Mouse (Mus musculus): Measurements from ENCODE around the gene Slc24a3.

The Slc24a3 gene

DNA sequence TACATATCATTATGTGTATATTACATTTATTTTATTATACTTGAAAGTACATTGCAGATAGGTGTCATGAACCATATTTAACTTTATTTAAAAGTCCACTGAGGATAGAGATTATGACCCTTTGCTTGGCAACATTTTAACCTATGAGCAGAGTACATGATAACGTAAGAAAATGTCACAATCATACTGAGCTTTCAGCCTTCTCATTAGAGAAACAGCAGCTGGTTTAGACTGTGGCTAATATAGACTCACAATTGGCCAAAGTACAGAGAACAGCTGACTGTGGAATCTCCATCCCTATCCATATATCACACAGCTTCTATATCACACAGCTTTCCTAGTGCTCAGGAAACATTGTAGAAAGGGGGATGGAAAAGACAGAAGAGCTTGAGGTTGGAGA lies 111.8 kb downstream of the Slc24a3 start:
- DNase-seq (ENCODE audit: low spot score) = no peak

DNA sequence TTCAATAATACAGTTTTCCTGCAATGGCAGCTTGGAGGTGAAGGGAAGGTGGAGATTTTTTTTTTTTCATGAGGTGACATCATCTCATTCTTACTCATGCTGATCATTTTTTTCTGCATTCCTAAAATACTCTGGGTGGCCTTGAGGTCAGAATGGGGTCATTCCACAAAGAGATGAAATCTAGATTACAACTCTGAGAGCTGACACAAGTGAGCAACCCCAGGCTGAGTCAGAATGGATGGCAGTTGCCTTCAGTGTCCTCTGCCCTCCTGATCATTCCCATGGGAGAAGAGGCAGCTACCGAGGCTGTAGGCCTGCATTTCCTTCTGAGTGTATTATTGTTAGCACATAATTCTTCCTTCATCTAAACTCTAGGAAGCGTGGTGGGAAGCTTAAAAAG lies 116.2 kb downstream of the Slc24a3 start:
- no peak for DNase-seq (ENCODE audit: low spot score)

DNA sequence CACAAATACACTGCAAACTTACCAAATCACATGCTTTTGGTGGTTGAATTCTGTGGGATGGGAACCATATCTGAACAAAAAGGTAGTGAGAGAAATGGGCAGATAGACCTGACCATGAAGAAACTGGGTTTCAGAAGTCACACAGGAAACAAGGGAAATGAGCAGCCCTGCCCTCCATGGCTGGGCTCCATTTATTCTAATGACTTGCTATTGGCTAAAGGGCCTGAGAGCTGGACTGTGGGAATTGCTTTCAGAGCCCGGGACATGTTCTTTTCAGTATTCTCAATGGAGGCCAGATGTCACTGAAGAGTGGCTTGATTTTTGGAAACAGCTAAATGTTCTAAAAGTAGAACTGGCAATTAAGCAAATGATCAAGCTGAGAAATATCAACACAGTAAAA lies 120.9 kb downstream of the Slc24a3 start:
- no peak for DNase-seq (ENCODE audit: low spot score)

DNA sequence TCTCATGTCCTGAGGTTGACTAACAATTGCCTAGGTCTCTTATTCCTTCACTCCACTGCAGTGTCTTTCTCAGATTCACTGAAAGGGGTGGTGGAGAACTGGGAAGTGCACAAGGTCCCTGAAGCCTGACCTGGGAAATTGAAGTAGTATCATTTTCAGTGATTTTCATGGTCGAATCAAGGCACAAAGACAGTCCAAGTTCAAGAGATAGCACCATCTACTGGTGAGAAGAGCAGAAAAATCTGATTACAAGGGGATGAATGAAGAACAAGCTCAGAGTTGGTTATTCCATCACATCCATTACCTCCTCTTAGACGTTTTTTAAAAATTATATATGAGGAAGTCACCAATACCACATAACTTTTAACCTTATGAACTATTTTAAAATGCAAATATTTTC lies 123.9 kb downstream of the Slc24a3 start:
- DNase-seq (ENCODE audit: low spot score) = no peak

DNA sequence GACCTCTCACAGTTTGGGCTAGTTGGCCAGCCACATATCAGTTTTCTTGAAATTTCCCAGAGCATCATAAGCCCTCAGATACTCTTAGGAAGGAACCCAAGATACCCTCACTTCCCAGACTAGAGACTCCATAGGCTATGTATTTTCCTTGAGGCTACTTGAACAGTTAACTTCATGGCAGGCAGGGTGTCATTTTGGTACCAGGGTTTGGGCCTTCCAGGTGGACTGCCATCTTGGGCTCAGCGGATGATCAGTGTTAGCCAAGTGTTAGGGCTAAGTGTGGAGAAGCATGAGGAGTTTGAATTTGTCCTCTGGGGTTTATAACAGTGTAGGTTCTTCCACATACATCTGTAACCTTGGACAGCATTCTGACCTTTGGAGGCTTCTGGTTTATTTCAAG lies 124.6 kb downstream of the Slc24a3 start:
- DNase-seq (ENCODE audit: low spot score) = no peak

DNA sequence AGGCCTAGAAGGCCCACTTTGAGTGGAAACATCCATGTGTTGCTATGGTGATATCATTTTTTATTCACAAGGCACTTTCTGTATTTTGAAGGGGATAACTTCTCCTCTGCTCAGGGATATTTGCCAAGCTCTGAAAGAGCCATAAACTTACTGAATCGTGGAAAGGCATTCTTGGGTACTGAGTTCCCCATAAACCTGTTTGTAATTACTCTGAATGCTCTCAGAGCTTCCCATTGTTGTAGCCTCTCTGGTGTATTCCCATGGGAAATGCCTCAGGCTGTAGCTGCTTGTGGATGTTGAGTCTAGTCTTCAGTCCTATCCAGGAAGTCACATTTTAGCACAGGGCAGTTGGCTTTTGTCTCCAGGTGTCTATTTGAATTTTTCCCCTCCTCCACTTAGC lies 125.3 kb downstream of the Slc24a3 start:
- no peak for DNase-seq (ENCODE audit: low spot score)

DNA sequence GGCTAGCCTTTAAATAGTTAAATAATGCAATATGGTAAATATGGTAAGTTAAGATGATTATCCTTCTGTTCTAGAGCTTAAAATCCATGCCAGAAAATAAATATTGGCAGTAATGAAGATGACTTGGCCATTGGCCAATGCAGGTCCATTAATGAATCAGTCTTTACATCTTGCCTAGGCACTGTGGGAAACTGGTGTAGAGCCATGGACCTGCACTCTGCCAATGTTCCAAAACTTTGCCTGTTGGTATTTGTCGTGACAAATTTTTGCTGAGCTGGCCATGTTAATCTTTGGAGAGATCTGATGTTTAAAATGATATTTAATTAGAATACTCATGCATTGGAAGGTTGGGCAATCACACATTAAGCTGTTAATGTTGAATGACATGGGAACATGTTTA lies 129.4 kb downstream of the Slc24a3 start:
- DNase-seq (ENCODE audit: low spot score) = no peak

DNA sequence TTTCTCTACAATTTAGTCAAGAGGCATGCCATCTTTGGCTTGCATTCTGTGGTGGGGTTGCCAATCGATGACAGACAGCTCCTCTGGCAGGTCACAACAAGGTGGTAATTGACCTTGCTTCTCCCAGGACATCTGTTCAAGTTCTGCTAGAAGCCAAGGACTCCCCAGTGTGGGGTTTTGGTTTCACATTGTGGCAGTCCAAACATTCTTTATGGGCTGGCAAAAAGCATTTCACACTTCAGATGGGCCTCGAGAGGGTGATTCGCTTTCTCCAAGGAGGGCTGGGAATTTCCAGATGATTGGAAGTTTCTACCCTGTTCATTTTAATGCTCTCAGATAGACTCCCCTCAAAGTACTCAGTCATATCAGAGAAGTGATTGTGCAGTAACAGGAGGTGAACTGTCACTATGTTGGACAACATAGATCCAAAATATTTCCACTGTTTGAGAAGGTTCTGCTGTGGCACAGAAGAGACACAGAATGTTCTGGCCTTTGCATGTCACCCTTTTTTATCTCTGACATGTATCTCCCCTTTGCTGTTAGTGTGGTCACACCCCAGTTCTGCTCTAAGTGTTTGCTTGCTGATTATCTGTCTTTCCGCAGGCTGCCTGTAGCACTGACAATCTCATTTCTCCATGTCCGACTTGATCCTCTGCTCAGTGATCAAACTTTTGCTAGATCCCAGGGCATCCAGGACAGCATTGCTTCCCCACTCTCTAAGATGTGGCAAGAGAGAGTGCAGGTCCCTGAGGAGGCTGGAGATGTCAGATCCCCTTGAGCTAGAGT lies 132.6 kb downstream of the Slc24a3 start:
- no peak for DNase-seq (ENCODE audit: low spot score)

DNA sequence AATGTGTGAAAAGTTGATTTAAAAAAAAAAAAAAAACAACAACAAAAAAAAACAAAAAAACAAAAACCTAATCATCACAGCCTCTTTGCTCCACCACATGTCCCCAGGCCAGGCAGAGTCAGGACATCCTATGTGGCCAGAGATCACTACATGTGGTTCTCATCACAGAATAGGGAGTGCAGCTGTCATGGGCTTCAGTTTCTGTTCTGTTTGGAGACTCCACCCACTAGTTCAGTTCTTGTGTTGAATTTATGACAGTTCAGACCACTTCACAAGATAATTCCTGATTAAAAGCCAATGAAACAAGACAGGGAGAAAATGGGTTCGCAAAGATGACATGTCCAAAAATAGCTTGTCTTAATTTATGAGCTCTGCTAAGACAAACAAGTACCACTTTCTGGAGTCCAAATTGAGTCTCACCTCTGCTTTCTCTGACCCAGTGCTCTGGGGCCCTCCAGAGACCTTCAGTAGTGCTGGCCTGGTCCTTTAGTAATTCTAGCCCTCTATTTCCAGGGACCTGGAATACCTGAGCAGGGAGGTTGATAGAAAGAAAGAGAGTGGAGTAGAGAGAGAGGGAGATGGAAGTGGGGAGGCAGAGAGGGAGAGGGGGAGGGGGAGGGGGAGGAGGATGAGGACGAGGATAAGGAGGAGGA lies 139.8 kb downstream of the Slc24a3 start:
- DNase-seq (ENCODE audit: low spot score) = no peak

DNA sequence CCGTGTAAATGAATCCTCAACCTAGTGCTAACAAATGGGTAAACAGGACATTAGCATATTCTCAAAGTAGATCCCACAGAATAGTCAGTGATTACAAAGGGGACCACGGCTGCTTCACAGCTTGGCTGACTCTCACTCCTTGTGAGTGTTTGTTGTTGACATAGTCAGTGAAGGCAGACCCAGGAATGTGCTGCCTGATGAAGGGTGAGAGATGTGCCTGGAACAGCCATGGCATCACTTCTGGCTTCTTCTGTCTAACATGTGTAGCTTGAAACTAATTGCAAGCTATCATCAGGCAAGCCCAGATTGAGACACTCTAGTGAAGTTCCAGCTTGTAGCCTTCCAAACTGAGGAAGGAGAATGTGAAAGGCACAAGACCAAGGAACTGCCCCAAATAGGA lies 151.4 kb downstream of the Slc24a3 start:
- DNase-seq (ENCODE audit: low spot score) = no peak

DNA sequence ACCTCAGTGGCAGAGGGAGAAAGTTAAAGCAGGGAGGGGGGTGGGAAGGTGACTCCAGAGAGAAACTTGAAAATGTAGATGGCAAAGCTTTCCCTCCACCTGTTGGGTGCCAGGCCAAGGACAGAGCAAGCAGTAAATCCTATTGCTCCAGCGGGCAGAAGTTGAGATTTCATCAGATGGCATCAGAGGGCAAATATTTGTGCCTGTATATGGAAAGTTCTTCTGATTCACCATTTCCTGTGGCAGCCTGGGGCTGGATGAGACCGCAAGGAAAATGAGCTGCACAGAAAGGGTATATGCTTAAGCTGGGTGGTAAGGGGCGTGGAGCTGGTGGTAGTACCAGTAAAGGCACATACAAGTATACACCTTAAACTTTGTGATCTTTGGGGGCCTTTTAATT lies 153.7 kb downstream of the Slc24a3 start:
- no peak for DNase-seq (ENCODE audit: low spot score)

DNA sequence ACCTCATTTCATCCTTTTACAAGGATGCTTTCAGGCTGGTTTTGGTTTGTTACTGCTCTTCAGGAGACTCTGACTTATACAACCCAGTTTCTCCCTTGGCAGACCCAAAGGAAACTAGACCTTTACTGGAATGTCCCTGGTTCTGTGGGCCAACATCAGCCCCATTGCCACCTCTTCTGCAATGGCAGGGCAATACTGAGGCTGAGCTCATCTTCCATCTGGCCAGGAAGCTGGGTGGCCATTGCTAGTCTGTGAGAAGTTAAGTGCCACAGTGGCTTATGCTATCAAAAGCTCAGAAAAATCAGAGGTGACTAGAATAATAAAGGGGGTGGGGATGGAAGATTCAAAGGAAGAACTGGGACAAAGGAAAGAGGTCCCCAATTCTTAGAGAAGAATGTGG lies 154.2 kb downstream of the Slc24a3 start:
- DNase-seq (ENCODE audit: low spot score) = no peak

DNA sequence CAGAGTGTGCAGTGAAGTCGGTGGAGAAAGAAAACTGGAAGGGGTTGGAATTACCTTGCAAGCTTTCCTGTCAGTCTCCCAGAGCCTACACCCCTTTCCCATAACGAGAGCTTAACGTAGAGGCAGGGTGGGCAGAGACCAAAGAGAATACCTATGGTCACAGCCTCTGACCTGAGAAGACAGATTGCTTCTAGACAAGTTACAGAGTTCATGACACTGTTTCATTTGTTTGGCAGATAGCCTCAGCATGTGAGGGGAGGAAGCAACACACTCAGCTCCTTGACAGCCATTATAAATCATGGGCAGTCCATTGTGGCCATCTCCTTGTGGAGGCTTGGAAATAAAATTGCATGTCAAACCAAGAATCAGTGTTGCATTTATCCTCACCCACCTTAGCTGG lies 156.9 kb downstream of the Slc24a3 start:
- no peak for DNase-seq (ENCODE audit: low spot score)

DNA sequence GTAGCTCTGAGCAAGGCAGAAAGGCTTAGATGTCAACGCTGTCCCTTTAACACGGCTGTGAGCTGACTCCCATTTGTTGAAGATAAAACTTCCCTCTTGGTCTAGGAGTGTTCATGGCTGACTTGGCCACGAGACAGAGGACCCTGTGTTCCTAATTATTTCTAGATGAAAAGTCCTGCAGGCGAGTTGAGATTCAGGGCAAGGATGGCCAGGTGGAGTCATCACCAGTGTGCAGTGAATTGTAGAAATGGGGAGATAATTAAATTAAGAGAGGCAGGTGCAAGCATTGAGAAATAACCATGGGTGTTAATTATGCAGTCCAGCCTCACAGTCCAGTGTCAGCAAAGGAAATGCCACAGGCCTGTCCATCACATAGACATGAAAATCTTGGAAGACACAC lies 158.3 kb downstream of the Slc24a3 start:
- no peak for DNase-seq (ENCODE audit: low spot score)

DNA sequence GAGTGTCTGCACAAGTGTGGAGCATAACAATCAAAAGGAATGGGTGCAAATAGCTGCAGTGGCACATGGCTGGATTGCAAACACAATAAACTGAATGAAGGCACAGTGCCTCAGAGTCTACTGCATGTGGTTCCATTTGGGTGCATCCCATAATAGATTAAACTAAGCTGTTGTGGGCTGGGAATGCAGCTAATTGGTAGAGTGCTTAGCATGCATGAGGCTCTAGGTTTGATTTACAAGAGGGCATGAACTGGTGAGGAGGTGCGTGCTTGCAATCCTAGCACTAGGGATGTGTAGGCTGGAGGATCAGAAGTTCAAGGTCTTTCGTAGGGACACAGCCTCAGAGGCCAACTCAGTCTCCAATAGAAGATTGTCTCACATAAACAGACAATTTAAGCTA lies 159.0 kb downstream of the Slc24a3 start:
- no peak for DNase-seq (ENCODE audit: low spot score)

DNA sequence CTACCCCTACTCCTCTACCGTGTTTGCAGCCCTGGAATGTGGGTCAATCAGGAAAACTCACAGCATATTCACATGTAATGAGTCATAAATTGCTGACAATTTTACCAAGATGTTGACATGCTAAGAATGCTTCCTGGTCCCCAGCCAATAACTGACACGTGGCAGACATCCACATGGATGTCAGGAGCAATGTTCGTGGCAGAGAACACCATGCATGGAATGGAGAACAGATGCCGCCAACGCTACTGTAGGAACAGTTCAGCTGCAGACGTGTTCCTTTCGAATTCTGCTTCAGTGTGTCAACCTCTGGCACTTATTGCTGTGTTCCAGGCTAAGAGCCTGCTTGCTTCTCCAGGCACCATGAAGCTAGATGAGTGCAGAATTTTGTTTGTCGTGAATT lies 162.2 kb downstream of the Slc24a3 start:
- no peak for DNase-seq (ENCODE audit: low spot score)

DNA sequence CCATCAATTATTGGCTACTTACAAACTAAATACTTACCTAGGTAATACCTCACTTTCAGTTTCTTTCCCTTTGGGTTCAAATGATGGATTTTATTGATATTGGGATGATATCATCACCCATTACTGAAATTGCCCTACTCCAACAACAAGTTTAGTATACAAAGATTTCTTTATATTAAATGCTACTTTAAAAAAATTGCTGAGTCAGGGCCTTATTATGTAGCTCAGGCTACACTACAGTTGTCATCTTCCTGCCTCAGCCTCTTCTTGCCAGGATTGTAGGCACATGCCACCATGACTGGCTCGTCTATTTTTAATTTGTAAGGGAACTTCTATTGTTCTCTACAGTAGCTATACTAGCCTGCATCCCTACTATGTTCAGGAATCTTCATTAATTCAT lies 164.0 kb downstream of the Slc24a3 start:
- DNase-seq (ENCODE audit: low spot score) = no peak

DNA sequence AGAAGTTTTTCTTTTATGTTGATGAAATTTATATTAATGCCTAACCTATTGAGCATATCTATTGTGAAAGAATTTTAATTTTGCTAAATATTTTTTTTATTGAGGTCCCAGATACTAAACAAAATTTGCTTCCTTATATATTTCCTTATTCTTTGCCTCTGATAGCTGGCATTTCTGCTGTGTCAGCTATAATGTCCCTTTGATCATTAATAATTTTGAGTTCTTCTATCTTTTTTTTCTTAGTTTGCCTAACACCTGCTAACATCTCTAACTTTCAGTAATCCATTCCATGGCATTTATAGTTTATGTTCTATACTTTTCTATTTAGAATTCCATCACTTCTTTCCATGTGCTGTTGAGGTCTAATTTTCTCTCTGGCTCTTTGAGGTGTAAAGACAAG lies 165.9 kb downstream of the Slc24a3 start:
- DNase-seq (ENCODE audit: low spot score) = no peak

DNA sequence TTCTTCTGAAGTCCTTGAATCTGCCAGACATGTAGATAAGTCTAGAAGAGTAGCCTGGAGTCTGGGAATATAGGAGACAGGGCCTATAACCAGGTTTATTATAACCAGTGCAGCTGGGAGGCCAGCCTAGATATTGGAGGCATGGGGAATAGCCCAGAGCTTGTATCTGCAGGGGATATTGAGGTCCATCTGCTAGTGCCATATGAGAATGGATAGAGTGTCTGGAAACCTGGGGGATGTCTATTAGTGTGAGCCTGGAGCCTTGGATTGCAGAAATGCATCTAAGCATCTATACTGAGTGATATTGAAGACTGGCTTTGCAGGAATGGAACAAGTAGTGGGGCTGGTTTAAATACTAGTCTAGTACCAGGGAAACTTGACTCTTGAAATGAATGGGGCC lies 168.9 kb downstream of the Slc24a3 start:
- DNase-seq (ENCODE audit: low spot score) = no peak

DNA sequence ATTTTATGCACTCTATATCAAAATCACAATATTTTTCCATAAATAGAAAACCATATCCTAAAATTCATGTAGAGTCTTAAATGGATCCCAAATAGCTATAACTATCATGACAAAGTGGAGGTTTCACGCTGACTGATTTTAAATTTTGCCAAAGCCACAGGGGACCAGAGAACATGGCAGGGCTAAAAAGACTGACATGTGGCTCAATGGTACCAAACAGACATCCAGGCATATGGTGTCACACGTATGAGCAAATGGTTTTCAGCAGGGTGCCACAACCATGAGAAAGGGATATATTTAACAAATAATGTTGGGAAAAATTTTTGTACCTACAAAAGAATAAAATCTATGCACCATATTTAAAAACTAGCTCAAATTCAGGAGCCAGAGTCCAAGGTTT lies 173.3 kb downstream of the Slc24a3 start:
- no peak for DNase-seq (ENCODE audit: low spot score)

DNA sequence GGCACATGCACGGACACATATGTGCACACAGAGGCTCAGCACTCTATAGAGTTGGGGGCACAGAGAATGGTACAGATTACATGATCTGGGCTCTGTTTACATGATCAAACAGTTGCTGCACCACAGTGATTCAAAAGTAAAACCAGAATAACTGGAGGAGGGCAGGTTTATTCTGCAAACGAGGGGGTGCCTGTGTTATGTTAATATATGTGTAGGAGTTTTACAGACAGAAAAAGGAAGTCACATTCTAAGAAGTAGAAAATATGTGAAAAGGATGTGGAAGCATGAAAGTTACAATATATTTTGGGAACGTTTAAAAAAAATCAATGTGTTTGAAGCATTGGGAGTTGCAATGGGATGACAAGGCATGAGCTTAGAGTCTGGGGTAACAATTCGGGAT lies 175.4 kb downstream of the Slc24a3 start:
- no peak for DNase-seq (ENCODE audit: low spot score)

DNA sequence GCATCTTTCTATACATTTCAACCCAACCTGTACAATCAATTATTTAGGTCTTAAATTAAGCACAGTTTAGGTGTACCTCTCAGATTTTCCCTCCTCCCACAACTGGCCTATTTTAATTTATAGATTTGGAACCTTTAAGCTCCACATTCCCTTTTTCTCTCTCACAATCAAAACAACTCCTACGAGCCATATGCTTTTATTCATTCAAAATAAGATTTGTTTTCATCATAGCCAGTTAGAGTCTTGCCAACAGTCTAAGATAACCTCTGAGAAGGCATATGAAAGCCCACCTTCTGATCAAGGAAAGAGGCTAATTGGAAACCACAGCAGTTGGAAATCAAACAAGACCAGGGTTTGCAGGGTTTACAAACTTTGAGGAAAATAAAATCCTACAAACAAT lies 177.0 kb downstream of the Slc24a3 start:
- DNase-seq (ENCODE audit: low spot score) = no peak

DNA sequence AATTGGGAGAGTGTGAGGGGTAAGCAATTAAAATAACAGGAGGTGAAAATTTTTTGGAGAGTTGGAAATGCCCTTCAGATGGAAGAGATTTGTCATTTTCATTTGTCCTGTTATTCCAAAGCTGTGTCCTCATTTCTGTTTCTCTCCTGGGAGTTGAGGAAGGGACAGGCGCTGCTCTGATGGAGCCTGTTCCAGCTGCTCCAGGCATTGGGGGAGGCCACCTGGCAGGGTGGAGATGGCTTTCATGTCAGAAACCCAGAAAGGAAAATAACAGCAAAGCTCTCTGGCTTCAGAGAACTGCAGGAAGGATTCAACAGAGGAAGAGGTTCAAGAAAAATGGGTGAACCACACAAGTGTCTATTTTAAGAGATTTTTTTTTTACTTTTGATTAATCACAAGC lies 186.2 kb downstream of the Slc24a3 start:
- no peak for DNase-seq (ENCODE audit: low spot score)

All from ovary, postnatal 36 days (tissue).